ENCODE assay signal across 22 mouse cellular contexts in the genomic region with DNA sequence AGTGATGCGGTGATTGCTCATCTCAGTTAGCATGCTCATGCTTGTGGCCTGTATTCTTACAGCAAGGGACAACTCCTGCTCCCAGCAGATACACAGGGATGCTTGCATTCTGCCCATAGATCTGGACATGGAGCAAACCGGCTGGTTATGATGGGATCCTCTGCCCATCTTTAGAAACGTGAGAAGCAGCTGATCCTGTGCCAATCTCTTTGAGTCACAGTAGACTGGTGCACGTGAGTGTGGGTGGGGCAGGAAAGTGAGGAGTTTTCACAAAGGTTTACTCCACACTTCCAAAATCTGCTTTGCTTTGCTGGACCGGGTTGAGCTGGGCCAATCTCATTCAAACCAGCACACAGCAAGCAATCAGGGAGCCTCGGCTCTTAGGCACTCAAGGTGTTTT.
DNase-seq lines count a peak whose midpoint lies in the region; ATAC-seq lines count a peak whose summit lies in the region.
"Had no signal": no experiment of that assay in that cellular context is flagged by ENCODE, and none has a peak within 500 bp of the region (broad histone marks: within the 10 kb centered on the region; RNA-seq: fewer than 3 reads in every experiment).

No protein-coding gene starts in this region.

- H3K9me3 ChIP-seq in neural tube, embryonic 15.5 days (replicated peaks) = no peaks in the 10 kb centered on the region
- H3K9me3 ChIP-seq: embryonic facial prominence, embryonic 13.5 days; embryonic facial prominence, embryonic 15.5 days; forebrain, embryonic 10.5 days; forebrain, embryonic 12.5 days had no signal

- H3K4me3 ChIP-seq in neural tube, embryonic 15.5 days (replicated peaks) = no peak overlapping the region
- H3K4me3 ChIP-seq: embryonic facial prominence, embryonic 13.5 days; embryonic facial prominence, embryonic 15.5 days; erythroblast, embryonic 14.5 days; forebrain, embryonic 10.5 days; forebrain, embryonic 12.5 days had no signal

- 90% methylated on average over 6 of the region's 6 CpGs for WGBS in neural tube, embryonic 15.5 days

- no peaks in the 10 kb centered on the region for H3K27me3 ChIP-seq in neural tube, embryonic 15.5 days (replicated peaks)
- H3K27me3 ChIP-seq: embryonic facial prominence, embryonic 13.5 days; embryonic facial prominence, embryonic 15.5 days; forebrain, embryonic 12.5 days had no signal

- no peak for DNase-seq in frontal cortex, postnatal 36 days (ENCODE audit: low spot score in 2 of 2)
- DNase-seq in neural tube, embryonic 10.5 days (ENCODE audit: extremely low spot score, low spot score) = peak; percentile 10
- DNase-seq in 3T3-L1 (ENCODE audit: low read depth, low spot score) (peak; percentile 73), MN1 (ENCODE audit: low spot score) (no peak)
- DNase-seq: adrenal gland, adult 2 months; adrenal gland, postnatal 10 days; adrenal gland, postnatal 25 days; cerebellum, adult 11 months; cerebellum, adult 18-20 months; cerebellum, adult 8-10 months; cerebellum, adult 9-11 months; cerebellum, postnatal 36 days; embryo, embryonic 11 days had no signal

- H3K9ac ChIP-seq in neural tube, embryonic 15.5 days (replicated peaks) = no peak overlapping the region
- H3K9ac ChIP-seq: embryonic facial prominence, embryonic 13.5 days; embryonic facial prominence, embryonic 15.5 days; forebrain, embryonic 12.5 days had no signal

- no peak overlapping the region for H3K27ac ChIP-seq in neural tube, embryonic 15.5 days (replicated peaks)
- H3K27ac ChIP-seq: embryonic facial prominence, embryonic 13.5 days; embryonic facial prominence, embryonic 15.5 days; forebrain, embryonic 10.5 days; forebrain, embryonic 12.5 days had no signal

- no peaks in the 10 kb centered on the region for H3K4me1 ChIP-seq in neural tube, embryonic 15.5 days
- H3K4me1 ChIP-seq: embryonic facial prominence, embryonic 13.5 days; embryonic facial prominence, embryonic 15.5 days; forebrain, embryonic 10.5 days; forebrain, embryonic 12.5 days had no signal

- H3K36me3 ChIP-seq in neural tube, embryonic 15.5 days = no peaks in the 10 kb centered on the region
- H3K36me3 ChIP-seq: embryonic facial prominence, embryonic 13.5 days; embryonic facial prominence, embryonic 15.5 days; forebrain, embryonic 10.5 days; forebrain, embryonic 12.5 days had no signal

- no peak overlapping the region for H3K4me2 ChIP-seq in neural tube, embryonic 15.5 days
- H3K4me2 ChIP-seq: embryonic facial prominence, embryonic 13.5 days; embryonic facial prominence, embryonic 15.5 days; forebrain, embryonic 12.5 days had no signal

- peak; percentile 44; the same call in 1 of the 2 replicates for ATAC-seq in frontal cortex, adult (ENCODE audit: low TSS enrichment)
- ATAC-seq in neural tube, embryonic 15.5 days (ENCODE audit: low FRiP score) = no peak
- ATAC-seq: forebrain, embryonic 14.5 days; forebrain, embryonic 16.5 days had no signal

Comparison
In these comparisons a context has a peak if more than half of its experiments do, and no peak if none do; other contexts are left out.
1. DNase-seq: peak in neural tube, embryonic 10.5 days (single experiment) and 3T3-L1 (single experiment); none in frontal cortex, postnatal 36 days (0 of 2) and MN1 (single experiment).